Mouse (Mus musculus): ENCODE measurements around the gene Pqlc2. TPM values are rescaled to one million over a fixed set of nuclear protein-coding genes. Genes with fewer than 3 reads are reported as not detected.
A peak's percentile ranks its signal among the peaks of the same experiment; 100 is the strongest.

Pqlc2 gene
- polyA plus RNA-seq, 1 experiment from 2014 or later: 13.6 TPM

- no peak for DNase-seq (ENCODE audit: extremely low spot score, low spot score)
- Histone ChIP-seq H3K36me3 (replicated peaks) (peaks cover 29% of the 10 kb centered on the region), H3K9me3 (no peaks in the 10 kb centered on the region), H3K27me3 (ENCODE audit: poor library complexity, severe bottlenecking) (no peaks in the 10 kb centered on the region), H3K4me3 (no peak overlapping the region), H3K4me1 (peaks cover 58% of the 10 kb centered on the region), H3K27ac (peak overlapping the region; percentile 32; the same call in 1 of the 2 replicates)
- 94% methylated on average over 9 of the region's 9 CpGs for WGBS
These were observed 57.3 kb downstream of the Pqlc2 start for GRCm38 (mm10) chr4:139253206-139253605.

GRCm38 (mm10) chr4:139252051-139252760 is 58.3 kb downstream of the Pqlc2 start:
- Histone ChIP-seq H3K27ac (peak overlapping the region; percentile 78), H3K27me3 (ENCODE audit: poor library complexity, severe bottlenecking) (no peaks in the 10 kb centered on the region), H3K4me1 (peaks cover 65% of the 10 kb centered on the region), H3K4me3 (no peak overlapping the region), H3K9me3 (no peaks in the 10 kb centered on the region), H3K36me3 (replicated peaks) (peaks cover 26% of the 10 kb centered on the region)
- WGBS: 50% methylated on average over 22 of the region's 22 CpGs
- peak; percentile 65 for DNase-seq (ENCODE audit: extremely low spot score, low spot score)

GRCm38 (mm10) chr4:139250886-139251285 is 59.6 kb downstream of the Pqlc2 start:
- DNase-seq (ENCODE audit: extremely low spot score, low spot score): no peak
- no peak overlapping the region for H3K4me3 ChIP-seq
- H3K27ac ChIP-seq: peak overlapping the region; percentile 78
- H3K27me3 ChIP-seq (ENCODE audit: poor library complexity, severe bottlenecking): no peaks in the 10 kb centered on the region
- WGBS: 82% methylated on average over 8 of the region's 8 CpGs
- H3K36me3 ChIP-seq (replicated peaks): peaks cover 17% of the 10 kb centered on the region
- peaks cover 78% of the 10 kb centered on the region for H3K4me1 ChIP-seq
- no peaks in the 10 kb centered on the region for H3K9me3 ChIP-seq

GRCm38 (mm10) chr4:139250043-139250442 is 60.5 kb downstream of the Pqlc2 start:
- no peak overlapping the region for H3K4me3 ChIP-seq
- WGBS: 73% methylated on average over 5 of the region's 5 CpGs
- DNase-seq (ENCODE audit: extremely low spot score, low spot score): no peak
- H3K4me1 ChIP-seq: peaks cover 86% of the 10 kb centered on the region
- no peaks in the 10 kb centered on the region for H3K9me3 ChIP-seq
- H3K36me3 ChIP-seq (replicated peaks): peaks cover 12% of the 10 kb centered on the region
- no peaks in the 10 kb centered on the region for H3K27me3 ChIP-seq (ENCODE audit: poor library complexity, severe bottlenecking)
- peak overlapping the region; percentile 78 for H3K27ac ChIP-seq

GRCm38 (mm10) chr4:139248736-139249135 is 61.8 kb downstream of the Pqlc2 start:
- H3K4me3 ChIP-seq: no peak overlapping the region
- DNase-seq (ENCODE audit: extremely low spot score, low spot score): no peak
- H3K27ac ChIP-seq: peak overlapping the region; percentile 78
- 79% methylated on average over 5 of the region's 5 CpGs for WGBS
- no peaks in the 10 kb centered on the region for H3K27me3 ChIP-seq (ENCODE audit: poor library complexity, severe bottlenecking)
- no peaks in the 10 kb centered on the region for H3K9me3 ChIP-seq
- H3K36me3 ChIP-seq (replicated peaks): peaks cover 7% of the 10 kb centered on the region; the same call in 1 of the 2 replicates
- peaks cover 99% of the 10 kb centered on the region for H3K4me1 ChIP-seq

GRCm38 (mm10) chr4:139247966-139248365 is 62.5 kb downstream of the Pqlc2 start:
- H3K4me3 ChIP-seq: no peak overlapping the region
- H3K9me3 ChIP-seq: no peaks in the 10 kb centered on the region
- WGBS: 87% methylated on average over 7 of the region's 7 CpGs
- DNase-seq (ENCODE audit: extremely low spot score, low spot score): no peak
- peak overlapping the region; percentile 78 for H3K27ac ChIP-seq
- no peaks in the 10 kb centered on the region for H3K27me3 ChIP-seq (ENCODE audit: poor library complexity, severe bottlenecking)
- peaks cover 97% of the 10 kb centered on the region for H3K4me1 ChIP-seq
- peaks cover 12% of the 10 kb centered on the region for H3K36me3 ChIP-seq (replicated peaks)

GRCm38 (mm10) chr4:139246130-139246877 is 64.2 kb downstream of the Pqlc2 start:
- H3K36me3 ChIP-seq (replicated peaks): peaks cover 27% of the 10 kb centered on the region
- no peaks in the 10 kb centered on the region for H3K27me3 ChIP-seq (ENCODE audit: poor library complexity, severe bottlenecking)
- WGBS: 55% methylated on average over 7 of the region's 7 CpGs
- no peaks in the 10 kb centered on the region for H3K9me3 ChIP-seq
- peaks cover 99% of the 10 kb centered on the region for H3K4me1 ChIP-seq
- H3K4me3 ChIP-seq: no peak overlapping the region
- DNase-seq (ENCODE audit: extremely low spot score, low spot score): peak; percentile 36
- peak overlapping the region; percentile 78 for H3K27ac ChIP-seq

GRCm38 (mm10) chr4:139245534-139245933 is 65.0 kb downstream of the Pqlc2 start:
- no peak for DNase-seq (ENCODE audit: extremely low spot score, low spot score)
- H3K36me3 ChIP-seq (replicated peaks): peaks cover 35% of the 10 kb centered on the region

GRCm38 (mm10) chr4:139244766-139245165 is 65.7 kb downstream of the Pqlc2 start:
- H3K4me1 ChIP-seq: peaks cover 92% of the 10 kb centered on the region

More at GRCm38 (mm10) chr4:139245534-139245933, 65.0 kb downstream of the Pqlc2 start:
- Histone ChIP-seq H3K27me3 (ENCODE audit: poor library complexity, severe bottlenecking) (no peaks in the 10 kb centered on the region), H3K27ac (peak overlapping the region; percentile 78; the same call in 1 of the 2 replicates), H3K4me3 (no peak overlapping the region), H3K9me3 (no peaks in the 10 kb centered on the region), H3K4me1 (peaks cover 99% of the 10 kb centered on the region)
- WGBS: 80% methylated on average over 2 of the region's 2 CpGs

GRCm38 (mm10) chr4:139244176-139244575 is 66.3 kb downstream of the Pqlc2 start:
- Histone ChIP-seq H3K9me3 (no peaks in the 10 kb centered on the region), H3K27me3 (ENCODE audit: poor library complexity, severe bottlenecking) (no peaks in the 10 kb centered on the region), H3K36me3 (replicated peaks) (peaks cover 49% of the 10 kb centered on the region), H3K27ac (peak overlapping the region; percentile 1; the same call in 1 of the 2 replicates), H3K4me3 (no peak overlapping the region), H3K4me1 (peaks cover 87% of the 10 kb centered on the region)
- 84% methylated on average over 3 of the region's 3 CpGs for WGBS
- no peak for DNase-seq (ENCODE audit: extremely low spot score, low spot score)

More at GRCm38 (mm10) chr4:139244766-139245165, 65.7 kb downstream of the Pqlc2 start:
- peak overlapping the region; percentile 1; the same call in 1 of the 2 replicates for H3K27ac ChIP-seq
- no peaks in the 10 kb centered on the region for H3K9me3 ChIP-seq
- H3K36me3 ChIP-seq (replicated peaks): peaks cover 43% of the 10 kb centered on the region
- 80% methylated on average over 6 of the region's 6 CpGs for WGBS
- no peak for DNase-seq (ENCODE audit: extremely low spot score, low spot score)
- no peak overlapping the region for H3K4me3 ChIP-seq
- no peaks in the 10 kb centered on the region for H3K27me3 ChIP-seq (ENCODE audit: poor library complexity, severe bottlenecking)

Measured in forebrain, embryonic 10.5 days (tissue).